Mouse (Mus musculus) cortical plate, adult 2 months (tissue): ENCODE results near the gene Ptprh. TPM values are rescaled to one million over a fixed set of nuclear protein-coding genes. Genes with fewer than 3 reads are reported as not detected.
"Not testable (repeated sequence)": the region's sequence is repeated elsewhere in the genome, so short reads cannot be mapped to it uniquely, and the experiment has no call there.

Experiments used
- H3K27ac ChIP-seq: fragments of 200-500 bp; 2 replicates; pipeline ENCODE4 v1.5.1; 2012; ENCODE audit warnings: low read length, control low read depth, inconsistent platforms; ENCODE audit not compliant: insufficient read depth
- H3K4me1 ChIP-seq: fragments of 200-500 bp; 2 replicates; pipeline ENCODE4 v1.6.1; 2011; ENCODE audit warnings: low read length; ENCODE audit not compliant: control insufficient read depth, insufficient read depth
- H3K4me3 ChIP-seq: fragments of 200-500 bp; 2 replicates; pipeline ENCODE4 v1.5.1; 2011; ENCODE audit warnings: mild to moderate bottlenecking, low read length, control low read depth; ENCODE audit not compliant: insufficient read depth
- CTCF ChIP-seq: fragments of 200-500 bp; IDR thresholded peaks from 2 replicates; pipeline ENCODE4 v1.5.1; 2011; ENCODE audit warnings: mild to moderate bottlenecking, control low read depth, low read length; ENCODE audit not compliant: insufficient read depth; ENCODE audit errors: extremely low read depth
- POLR2A ChIP-seq: fragments of 200-500 bp; IDR thresholded peaks from 2 replicates; pipeline ENCODE4 v1.6.1; 2011; ENCODE audit warnings: mild to moderate bottlenecking, low read length, control low read depth; ENCODE audit not compliant: insufficient read depth; ENCODE audit errors: extremely low read depth
- polyA plus RNA-seq: library from polyadenylated mRNA; depleted of rRNA; stranded (reverse); fragments of >200 nt; gene quantifications from 2 replicates; pipeline ENCODE4 v1.2.3, GENCODE M21; 2012

Ptprh gene
- polyA plus RNA-seq, 1 experiment: 1.0 TPM

- TF ChIP-seq CTCF (no peak), POLR2A (no peak)
- Histone ChIP-seq H3K4me1 (no peaks in the 10 kb centered on the region), H3K4me3 (no peak overlapping the region; the same call in 1 of the 2 replicates), H3K27ac (no peak overlapping the region)
Observed at GRCm38 (mm10) chr7:4527302-4527689, 76.5 kb downstream of the Ptprh start.

GRCm38 (mm10) chr7:4526341-4527301, 77.2 kb downstream of the Ptprh start:
- Histone ChIP-seq H3K4me3 (peak overlapping the region; percentile 10; the same call in 1 of the 2 replicates), H3K27ac (no peak overlapping the region), H3K4me1 (no peaks in the 10 kb centered on the region)
- no peak; the same call in 1 of the 2 replicates for TF ChIP-seq POLR2A
- peak; percentile 64 for TF ChIP-seq CTCF

GRCm38 (mm10) chr7:4524212-4524922, 79.5 kb downstream of the Ptprh start, which contains the start of gene Tnni3:
TSS of gene Tnni3 (minus strand) at chr7:4524229.
- TF ChIP-seq CTCF: peak; percentile 67
- not testable (repeated sequence) for H3K4me3 ChIP-seq, H3K27ac ChIP-seq, H3K4me1 ChIP-seq

- Histone ChIP-seq H3K4me1 (no peaks in the 10 kb centered on the region), H3K27ac (no peak overlapping the region), H3K4me3 (no peak overlapping the region)
- no peak for TF ChIP-seq POLR2A
- no peak for TF ChIP-seq CTCF
Observed at GRCm38 (mm10) chr7:4523205-4524130, 80.4 kb downstream of the Ptprh start.

- no peak overlapping the region for H3K4me3 ChIP-seq
- no peak overlapping the region for H3K27ac ChIP-seq
- no peak for TF ChIP-seq POLR2A
- no peak for TF ChIP-seq CTCF
- H3K4me1 ChIP-seq: no peaks in the 10 kb centered on the region
Observed at GRCm38 (mm10) chr7:4522292-4522691, 81.5 kb downstream of the Ptprh start.

GRCm38 (mm10) chr7:4521231-4522003, 82.4 kb downstream of the Ptprh start:
- no peak for TF ChIP-seq CTCF
- TF ChIP-seq POLR2A: no peak
- no peak overlapping the region for H3K27ac ChIP-seq
- no peaks in the 10 kb centered on the region for H3K4me1 ChIP-seq
- H3K4me3 ChIP-seq: no peak overlapping the region

GRCm38 (mm10) chr7:4518487-4518886, 85.4 kb downstream of the Ptprh start:
- H3K4me3 ChIP-seq: no peak overlapping the region
- no peak for TF ChIP-seq POLR2A
- TF ChIP-seq CTCF: no peak
- no peaks in the 10 kb centered on the region for H3K4me1 ChIP-seq
- no peak overlapping the region for H3K27ac ChIP-seq

- Histone ChIP-seq H3K27ac (no peak within 1 kb of the TSS), H3K4me3 (no peak within 1 kb of the TSS), H3K4me1 (no peaks in the 10 kb centered on the region)
- no peak for TF ChIP-seq CTCF
- no peak for TF ChIP-seq POLR2A
Observed at GRCm38 (mm10) chr7:4516332-4517050, 87.3 kb downstream of the Ptprh start, which contains the start of gene Tnnt1. TSS of gene Tnnt1 (minus strand) at chr7:4516382.
